Comparison of ENCODE assay signal across 18 mouse cellular contexts in the genomic region with DNA sequence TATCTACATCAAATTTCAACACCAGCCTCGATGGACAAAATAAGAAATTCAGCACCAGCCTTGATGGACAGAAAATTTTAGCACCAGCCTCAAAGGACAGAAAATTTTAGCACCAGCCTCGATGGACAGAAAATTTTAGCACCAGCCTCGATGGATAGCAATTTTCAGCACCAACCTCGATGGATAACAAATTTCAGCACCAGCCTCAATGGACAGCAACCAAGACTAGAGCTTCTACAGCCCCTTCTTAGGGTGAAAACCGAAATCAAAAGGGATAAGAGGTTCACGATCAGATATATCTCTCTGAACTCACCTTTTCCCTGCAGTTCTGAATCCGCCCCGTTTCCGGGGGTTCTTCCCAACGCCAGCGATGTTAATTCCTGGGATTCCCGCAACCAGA. TPM values are rescaled to one million over a fixed set of nuclear protein-coding genes. Genes with fewer than 3 reads are reported as not detected.
"Had no signal": no experiment of that assay in that cellular context is flagged by ENCODE, and none has a peak within 500 bp of the region (broad histone marks: within the 10 kb centered on the region; RNA-seq: fewer than 3 reads in every experiment).

No protein-coding gene starts in this region.

RNA-seq across cellular contexts. Expression of a gene that starts 34.0 kb away (rescaled TPM):
- total RNA-seq: megakaryocyte progenitor cell, adult 5-6 weeks; neutrophil, adult 5-6 weeks had no signal
- polyA plus RNA-seq: liver, embryonic 16.5 days; lung, embryonic 15.5 days; lung, postnatal 0 days; macrophage; midbrain, embryonic 10.5 days; midbrain, embryonic 12.5 days; midbrain, embryonic 14.5 days; midbrain, embryonic 16.5 days; neural tube, embryonic 12.5 days; neural tube, embryonic 14.5 days; spleen, adult 2 months; stomach, embryonic 15.5 days; stomach, postnatal 0 days; testis, adult 2 months; thymus, adult 2 months; urinary bladder, adult 2 months had no signal

RNA-seq across cellular contexts. Expression of a gene that starts 52.3 kb away (rescaled TPM):
- total RNA-seq: megakaryocyte progenitor cell, adult 5-6 weeks; neutrophil, adult 5-6 weeks had no signal
- polyA plus RNA-seq: liver, embryonic 16.5 days; lung, embryonic 15.5 days; lung, postnatal 0 days; macrophage; midbrain, embryonic 10.5 days; midbrain, embryonic 12.5 days; midbrain, embryonic 14.5 days; midbrain, embryonic 16.5 days; neural tube, embryonic 12.5 days; neural tube, embryonic 14.5 days; spleen, adult 2 months; stomach, embryonic 15.5 days; stomach, postnatal 0 days; testis, adult 2 months; thymus, adult 2 months; urinary bladder, adult 2 months had no signal
